Mouse (Mus musculus) granulocyte monocyte progenitor cell, adult 5-6 weeks (primary cell): ENCODE results near the gene H2-T23. TPM values are rescaled to one million over a fixed set of nuclear protein-coding genes. Genes with fewer than 3 reads are reported as not detected.
"Not testable (repeated sequence)": the region's sequence is repeated elsewhere in the genome, so short reads cannot be mapped to it uniquely, and the experiment has no call there.

Experiments used
- ATAC-seq: replicated peaks from 2 replicates; pipeline ENCODE4 v1.8.0; 2016; ENCODE audit warnings: mild to moderate bottlenecking, moderate TSS enrichment, inconsistent platforms; ENCODE audit not compliant: poor library complexity, severe bottlenecking
- total RNA-seq, 2 experiments: library from RNA; stranded (forward) in 1 of 2; stranded (reverse) in 1 of 2; fragments of 200-712, 200-1000 nt in 1 of 2; fragments of >200 nt in 1 of 2; fragmentation: Nextera tagmentation in 1 of 2; gene quantifications; 2 replicates each; pipeline ENCODE4 v1.2.3; 2014 to 2017

Gene H2-T23
- 49.1 and 55.7 TPM in 2 replicates for total RNA-seq (2014; fragmentation: Nextera tagmentation)
- 48.6 and 62.5 TPM in 2 replicates for total RNA-seq (2017)

DNA sequence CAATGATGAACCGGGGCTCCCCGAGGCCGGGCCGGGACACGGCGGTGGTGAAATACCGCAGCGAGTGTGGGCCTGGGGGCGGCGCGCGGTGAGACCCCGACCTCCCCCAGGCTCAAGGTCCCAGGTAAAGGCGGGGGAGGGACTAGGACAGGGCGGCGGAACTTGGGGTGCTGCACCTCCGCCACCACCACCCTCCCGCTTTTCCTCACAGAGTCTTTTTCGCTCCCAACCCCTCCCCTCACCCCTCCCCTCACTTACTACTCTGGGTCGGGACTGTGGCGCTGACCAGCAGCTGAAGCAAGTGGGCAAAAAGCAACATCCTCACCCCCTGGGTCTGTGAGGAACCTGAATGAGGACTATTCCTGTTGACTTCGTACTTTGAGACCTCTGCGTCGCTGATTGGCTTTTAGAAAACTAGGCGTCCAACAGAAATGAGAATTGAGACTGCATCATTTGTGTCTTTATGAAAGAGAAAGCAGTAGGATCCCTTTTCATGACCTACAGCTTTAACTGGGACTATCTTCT is at the start of gene H2-T23:
Gene H2-T23, minus strand, starts transcription at position 505 of the 525 bp plus-strand sequence.
- ATAC-seq = peak; percentile 88

DNA sequence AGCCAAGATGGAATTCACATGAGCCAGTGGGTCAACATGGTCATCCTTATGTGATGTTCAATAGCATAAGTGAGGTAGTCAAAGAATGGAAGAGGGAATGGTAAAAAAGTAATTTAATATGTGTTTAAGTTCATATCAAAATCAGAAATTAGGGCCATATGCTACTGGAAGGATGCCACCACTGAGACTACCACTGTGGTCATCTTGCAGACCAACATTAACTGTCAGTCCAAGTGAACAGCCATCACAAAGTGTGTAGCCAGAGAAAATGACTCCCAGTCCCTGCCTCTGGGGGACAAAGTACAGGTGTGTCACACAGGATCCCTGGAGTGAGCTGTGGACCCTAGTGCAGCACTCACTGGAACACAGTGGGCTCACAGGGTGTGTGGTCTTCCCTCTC is 49.2 kb upstream of the H2-T23 start:
- ATAC-seq = not testable (repeated sequence)

DNA sequence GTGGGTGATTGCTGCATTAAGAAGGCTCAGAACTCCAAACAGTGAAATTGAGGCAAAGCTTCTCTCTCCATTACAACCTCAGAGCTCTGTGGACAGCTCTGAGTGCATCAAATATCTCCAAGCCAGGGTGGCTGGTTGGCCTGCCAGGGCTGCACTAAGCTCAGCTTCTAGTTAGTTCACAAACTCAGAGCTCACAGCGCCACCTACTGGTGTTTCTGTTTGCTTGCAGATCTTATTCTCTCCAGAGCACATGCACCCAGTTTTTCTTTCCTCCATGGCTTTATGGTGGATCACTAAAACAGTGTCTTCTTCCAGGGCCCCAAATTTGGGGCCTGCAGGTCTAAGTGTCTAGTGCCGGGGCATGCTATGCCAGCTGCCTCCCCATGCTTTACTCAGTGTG is 28.2 kb upstream of the H2-T23 start:
- peak; percentile 64 for ATAC-seq

DNA sequence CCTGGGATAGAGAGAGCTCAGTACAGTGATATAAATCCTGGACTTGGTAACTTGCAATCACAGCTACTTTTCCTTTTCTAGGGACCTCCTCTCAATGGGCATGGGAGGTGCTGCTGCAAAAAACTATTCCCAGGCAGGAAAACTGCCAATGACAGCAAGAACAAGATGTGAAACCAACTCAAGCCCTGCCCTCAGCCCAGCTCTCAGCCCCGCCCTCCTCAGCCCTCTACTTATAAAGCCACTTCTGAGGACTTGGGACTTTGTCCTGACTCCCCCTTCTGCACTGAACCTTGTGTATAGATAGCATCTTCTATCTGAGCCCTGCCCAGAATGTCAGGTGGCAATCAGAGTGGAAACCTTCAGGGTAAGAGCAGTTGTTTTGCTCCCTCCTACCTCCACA is 25.7 kb upstream of the H2-T23 start, which contains the start of gene Gm11127:
Gene Gm11127, minus strand, starts transcription at position 10 of the 400 bp plus-strand sequence.
- ATAC-seq = not testable (repeated sequence)

DNA sequence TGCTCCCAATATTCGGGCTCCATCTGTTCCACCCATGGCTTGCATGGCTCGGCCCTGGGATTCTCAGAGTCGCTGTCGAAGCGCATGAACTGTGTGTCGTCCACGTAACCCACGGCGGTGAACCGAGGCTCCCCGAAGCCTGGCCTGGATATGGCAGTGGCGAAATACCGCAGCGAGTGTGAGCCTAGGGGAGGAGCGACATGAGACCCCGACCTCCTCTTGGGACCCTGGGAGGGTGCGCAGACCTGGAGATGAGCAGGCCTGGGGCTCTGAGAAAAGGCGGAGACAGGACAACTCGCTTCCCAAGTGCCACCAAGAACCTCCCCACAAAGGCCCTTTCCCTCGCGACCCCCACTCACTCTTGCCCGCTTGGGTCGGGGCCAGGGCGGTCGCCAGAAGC is 25.3 kb upstream of the H2-T23 start:
- ATAC-seq = not testable (repeated sequence)

DNA sequence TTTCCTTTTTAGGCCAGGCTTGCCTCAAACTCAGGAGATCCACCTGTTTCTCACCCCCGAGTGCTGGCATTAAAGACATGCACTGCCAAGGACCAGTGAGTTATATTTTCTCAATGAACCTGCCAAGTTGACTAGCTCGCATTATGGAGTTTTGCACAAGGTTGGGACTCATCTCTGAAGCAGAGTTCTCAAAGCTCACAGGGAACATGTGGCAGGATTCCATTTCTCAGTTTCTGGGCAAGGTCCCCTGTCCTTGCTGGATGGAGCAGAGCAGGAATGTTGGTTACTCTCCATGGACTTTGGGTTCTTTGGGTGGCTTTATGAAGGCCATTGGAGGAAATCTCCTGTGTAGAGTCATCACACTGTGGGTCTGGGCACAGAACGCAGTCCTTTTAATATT is 10.6 kb upstream of the H2-T23 start:
- ATAC-seq = no peak

DNA sequence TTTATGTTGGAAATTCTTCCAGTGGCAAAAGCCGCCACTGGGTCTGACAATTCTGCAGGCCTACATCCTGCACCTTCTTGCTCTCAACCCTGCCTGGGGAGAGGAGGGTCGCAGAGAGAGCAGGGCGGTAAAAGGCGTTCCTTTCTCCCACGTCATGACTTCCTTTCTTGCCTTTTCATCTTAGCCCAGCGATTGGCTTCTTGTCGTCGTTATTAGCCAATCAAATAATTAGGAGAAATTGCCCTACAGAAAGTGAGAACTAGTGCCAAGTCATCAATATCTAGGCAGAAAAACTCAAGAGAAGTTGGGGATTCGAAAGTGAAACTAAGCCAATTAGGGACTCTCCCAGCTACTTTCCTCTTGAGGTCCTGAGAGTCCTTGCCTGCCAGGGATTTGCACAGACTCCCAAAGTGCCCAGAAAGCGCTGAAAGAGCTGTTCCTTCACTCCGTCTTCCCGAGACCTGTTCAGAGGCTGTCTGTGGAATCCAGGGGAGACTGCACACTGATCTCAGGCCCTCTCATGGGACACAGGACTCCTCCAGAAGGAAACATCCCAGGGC is 10.0 kb upstream of the H2-T23 start, which contains the start of the genes H2-T22 and Gm6034:
Gene H2-T22, minus strand, starts transcription at position 138 of the 560 bp plus-strand sequence.
Gene Gm6034, plus strand, starts transcription at position 352 of the 560 bp plus-strand sequence.
- peak; percentile 90 for ATAC-seq

DNA sequence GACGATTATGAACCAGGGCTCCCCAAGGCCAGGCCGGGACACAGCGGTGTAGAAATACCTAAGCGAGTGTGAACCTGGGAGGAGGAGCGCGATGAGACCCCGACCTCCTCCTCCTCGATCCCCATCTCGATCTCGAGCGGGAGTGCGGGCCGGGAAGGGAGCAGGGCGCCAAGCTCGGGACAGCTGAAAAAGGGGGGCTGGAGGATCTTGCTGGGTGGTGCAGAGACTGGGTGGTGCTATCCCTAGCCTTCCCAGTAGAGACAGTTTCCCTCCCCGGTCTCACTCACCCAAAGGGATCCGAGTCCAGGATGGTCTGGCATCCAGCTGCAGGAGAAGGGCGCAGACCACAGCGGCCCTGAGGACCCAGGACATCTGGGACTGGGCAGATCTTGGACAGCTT is 9.4 kb upstream of the H2-T23 start:
- ATAC-seq = peak; percentile 42

DNA sequence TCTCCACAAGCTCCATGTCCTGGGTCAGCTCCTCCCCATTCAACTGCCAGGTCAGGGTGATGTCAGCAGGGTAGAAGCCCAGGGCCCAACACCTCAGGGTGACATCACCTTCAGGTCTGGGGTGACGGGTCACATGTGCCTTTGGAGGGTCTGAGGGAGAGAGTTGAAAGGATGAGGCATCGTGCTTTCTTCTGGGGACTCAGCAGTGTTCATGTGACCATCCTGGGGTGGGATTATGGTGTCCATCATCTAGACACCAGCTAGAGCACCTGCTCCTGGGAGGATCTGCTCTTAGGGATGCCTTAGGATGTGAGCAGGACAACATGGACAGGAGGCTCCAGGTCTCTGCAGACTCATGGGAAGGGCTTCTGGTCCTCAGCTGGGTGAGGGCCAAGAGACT is 7.9 kb upstream of the H2-T23 start:
- not testable (repeated sequence) for ATAC-seq

DNA sequence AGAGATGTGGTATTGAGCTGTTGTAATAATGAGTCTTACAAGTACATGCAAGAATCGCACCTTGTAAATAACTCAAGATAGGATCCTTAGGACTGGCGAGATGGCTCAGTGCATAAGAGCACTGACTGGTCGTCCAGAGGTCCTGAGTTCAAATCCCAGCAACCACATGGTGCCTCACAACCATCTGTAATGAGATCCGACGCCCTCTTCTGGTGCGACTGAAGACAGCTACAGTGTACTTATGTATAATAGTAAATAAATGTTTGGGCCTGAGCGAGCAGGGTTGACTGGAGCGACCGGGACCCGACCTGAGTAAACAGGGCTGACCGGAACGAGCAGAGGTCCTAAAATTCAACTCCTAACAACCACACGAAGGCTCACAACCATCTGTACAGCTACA is 3.5 kb upstream of the H2-T23 start:
- ATAC-seq = not testable (repeated sequence)

DNA sequence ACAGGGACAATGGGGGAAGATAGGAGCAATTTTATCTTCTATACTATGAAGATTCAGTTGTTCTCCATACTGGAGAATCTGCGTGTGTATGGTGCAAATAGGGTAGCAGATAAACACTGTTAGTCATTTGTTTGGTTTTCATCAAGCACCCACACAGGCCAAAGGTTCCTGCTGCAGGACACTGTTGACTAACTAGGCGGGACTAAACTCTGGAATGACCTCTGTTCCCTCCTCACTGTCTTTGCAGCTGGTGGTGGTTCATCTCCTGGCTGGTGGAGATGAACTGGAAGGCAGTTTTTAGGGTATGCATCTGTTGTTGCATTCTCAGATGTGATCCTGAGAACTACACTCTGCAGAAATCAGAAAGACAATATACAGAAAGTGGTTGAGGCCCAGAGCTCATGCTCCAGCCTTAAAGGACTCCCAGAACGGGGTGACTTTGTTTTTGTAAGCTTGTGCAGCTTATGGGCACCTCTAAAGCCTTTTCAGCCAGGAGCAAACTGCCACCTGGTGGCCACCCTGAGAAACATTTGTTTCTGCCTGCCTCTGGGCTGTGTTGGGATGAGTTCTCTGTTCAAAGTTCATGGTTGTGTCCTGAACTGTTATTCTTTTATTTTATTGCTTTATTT is 2.5 kb upstream of the H2-T23 start:
- peak; percentile 41; the same call in 1 of the 2 replicates for ATAC-seq

DNA sequence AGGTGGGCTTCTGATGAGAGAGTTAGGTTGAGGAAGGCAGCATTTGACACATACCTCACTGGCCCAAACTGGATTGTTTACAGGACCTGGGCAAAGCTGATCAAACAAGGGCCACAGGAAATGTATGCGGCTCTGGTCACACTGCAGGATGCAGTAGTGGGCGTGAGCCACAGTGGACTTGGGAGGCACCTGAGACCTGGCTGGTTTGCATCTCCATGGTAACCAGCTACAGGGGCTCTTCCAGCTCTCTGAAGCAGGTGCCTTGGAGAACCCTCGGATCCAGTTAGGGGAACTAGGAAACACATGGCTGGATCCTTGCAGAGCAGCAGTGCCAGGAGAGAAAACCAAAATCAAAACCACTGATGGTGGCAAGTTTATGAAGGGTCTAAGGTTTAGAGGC is 1.9 kb upstream of the H2-T23 start:
- not testable (repeated sequence) for ATAC-seq

DNA sequence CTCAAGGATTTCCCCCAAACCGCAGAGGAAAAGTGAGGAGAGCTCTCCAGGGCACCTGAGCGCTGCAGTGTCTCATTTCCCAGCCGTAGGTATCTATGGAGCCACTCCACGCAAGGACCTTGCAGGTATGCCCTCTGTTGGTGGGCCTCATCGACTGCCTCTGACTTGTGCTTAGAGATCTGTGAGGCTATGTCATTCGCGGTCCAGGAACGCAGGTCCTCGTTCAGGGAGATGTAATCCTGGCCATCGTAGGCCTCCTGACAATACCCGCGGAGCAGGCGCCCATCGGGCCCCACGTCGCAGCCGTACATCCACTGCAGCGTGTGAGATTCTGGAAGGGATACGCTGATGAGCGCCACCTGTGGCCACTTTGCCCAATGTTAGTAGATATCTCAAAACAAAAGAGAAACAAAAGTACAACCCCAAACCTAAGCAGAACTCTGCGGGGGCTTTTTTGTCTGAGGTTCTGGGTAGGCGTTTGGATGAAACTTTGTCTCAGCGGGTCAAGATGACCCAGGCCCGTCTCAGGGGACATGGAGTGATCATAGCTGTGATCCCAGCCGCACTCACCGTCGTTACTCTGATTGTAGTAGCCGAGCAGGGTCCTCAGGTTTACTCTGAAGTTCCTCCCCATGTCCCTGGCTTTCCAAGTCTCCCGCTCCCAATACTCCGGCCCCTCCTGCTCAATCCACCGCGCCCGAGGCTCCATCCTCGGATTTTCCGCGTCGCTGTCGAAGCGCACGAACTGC is 898 bp downstream of the H2-T23 start:
- peak; percentile 77 for ATAC-seq

DNA sequence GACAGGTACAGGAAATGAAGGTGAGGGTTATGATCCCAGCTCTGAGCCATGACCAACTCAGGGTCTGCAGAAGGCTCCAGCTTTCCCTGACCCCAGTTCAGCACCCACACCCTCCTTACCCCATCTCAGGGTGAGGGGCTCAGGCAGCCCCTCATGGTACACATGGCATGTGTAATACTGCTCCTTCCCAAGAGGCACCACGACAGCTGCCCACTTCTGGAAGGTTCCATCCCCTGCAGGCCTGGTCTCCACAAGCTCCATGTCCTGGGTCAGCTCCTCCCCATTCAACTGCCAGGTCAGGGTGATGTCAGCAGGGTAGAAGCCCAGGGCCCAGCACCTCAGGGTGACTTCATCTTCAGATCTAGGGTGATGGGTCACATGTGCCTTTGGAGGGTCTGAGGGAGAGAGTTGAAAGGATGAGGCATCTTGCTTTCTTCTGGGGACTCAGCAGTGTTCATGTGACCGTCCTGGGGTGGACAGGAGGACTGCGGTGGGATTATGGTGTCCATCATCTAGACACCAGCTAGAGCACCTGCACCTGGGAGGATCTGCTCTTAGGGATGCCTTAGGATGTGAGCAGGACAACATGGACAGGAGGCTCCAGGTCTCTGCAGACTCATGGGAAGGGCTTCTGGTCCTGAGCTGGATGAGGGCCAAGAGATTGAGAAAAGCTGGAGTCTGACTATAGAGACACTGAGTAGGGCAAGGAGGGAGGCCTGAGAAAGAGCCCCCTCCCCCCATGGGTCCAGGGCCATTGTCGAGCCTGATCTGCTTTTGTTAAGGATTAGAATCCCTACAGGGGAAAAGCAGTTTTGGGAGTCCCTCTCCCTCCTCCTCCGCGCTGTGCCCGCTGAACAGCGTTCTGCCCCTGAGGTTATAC is 1.7 kb downstream of the H2-T23 start:
- ATAC-seq = not testable (repeated sequence)

DNA sequence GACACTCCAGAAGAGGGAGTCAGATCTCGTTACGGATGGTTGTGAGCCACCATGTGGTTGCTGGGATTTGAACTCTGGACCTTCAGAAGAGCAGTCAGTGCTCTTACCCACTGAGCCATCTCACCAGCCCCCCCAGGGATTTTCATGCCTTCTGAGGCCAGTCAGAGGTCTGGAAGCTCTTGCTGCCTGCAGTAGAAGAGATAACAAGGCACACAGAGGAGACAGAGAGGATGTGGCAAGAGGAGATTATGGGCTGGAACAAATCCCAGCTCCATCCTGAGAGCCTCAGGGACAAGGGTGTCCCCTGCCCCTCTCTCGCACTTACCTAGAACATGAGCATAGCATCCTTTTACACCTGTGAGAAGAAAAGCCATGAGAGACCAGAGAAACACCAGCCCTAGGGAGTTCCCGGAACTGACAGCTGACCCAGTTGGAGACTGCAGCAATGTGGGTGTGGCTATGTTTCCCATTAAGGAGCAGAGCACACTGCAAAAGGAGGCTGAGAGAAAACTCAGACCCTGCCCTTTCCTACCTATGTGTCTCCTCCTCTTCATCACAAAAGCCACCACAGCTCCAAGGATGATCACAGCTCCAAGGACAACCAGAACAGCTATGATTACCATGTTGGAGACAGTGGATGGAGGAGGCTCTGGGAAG is 2.5 kb downstream of the H2-T23 start:
- ATAC-seq = not testable (repeated sequence)

DNA sequence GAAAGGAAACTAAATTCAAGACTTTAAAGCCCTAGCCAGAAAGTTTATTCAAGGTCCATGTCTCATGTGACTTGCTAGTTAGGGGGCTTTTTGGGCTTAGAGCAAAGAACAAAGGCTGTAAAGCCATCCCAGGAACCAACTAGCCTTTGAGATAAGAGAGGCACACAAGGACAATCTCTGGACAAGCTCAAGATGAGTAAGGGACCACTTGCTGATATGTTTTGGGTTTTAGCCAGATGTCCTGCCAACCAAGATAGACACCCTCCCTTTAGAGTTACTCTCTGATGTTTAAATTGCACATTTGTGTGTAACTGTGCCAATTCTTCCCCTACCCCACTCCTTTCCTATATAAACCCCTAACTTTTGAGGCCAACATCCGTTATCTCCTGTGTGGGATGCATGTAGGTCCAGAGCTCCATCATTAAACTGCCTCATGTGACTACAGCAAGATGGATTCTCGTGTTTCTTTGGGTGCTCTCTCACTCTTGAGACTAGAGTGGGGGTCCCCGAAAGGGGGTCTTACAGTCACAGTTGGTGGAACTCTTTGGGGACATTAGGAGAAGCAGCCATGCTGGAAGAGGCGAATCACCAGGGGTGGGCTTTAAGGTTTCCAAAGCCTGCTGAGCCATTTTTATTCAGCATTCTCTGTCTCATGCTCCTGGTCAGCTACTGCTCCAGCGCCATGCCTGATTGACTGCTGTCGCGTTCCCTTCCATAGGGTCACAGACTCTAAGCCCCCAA is 3.6 kb downstream of the H2-T23 start:
- ATAC-seq = no peak

DNA sequence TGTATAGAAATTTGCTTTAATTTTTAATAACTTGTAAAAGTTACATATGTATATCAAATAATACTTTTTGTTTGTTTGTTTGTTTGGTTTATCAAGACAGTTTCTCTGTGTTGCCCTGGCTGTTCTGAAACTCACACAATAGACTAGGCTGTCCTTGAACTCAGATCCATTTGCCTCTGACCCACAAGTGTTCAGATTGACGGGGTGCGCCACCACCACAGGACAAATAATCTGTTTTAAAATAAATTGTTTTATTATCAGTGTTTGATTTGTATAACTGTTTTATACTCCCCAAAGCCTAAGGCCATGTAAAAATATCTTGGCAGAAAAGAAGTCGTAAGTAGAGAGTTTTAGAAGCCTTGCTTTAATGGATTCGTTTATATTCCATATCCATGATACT is 5.0 kb downstream of the H2-T23 start:
- no peak for ATAC-seq

DNA sequence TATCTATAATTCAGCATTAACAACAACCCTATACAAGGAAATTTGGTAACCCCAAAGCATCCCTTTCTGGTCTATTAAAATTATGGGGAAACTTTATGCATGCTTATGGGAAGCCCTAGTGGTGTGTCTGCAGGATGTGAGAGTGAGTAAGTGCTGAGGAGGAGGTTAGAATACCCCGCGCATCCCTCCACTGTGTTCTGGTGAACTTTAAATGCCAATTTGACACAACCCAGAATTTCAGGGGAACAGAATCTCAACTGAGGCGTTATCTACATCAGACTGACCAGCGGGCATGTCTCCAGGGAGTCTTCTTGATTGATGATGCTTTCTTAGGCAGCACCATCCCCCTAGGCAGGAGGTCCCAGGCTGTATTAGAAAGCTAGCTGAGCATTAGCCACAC is 6.8 kb downstream of the H2-T23 start:
- no peak for ATAC-seq

DNA sequence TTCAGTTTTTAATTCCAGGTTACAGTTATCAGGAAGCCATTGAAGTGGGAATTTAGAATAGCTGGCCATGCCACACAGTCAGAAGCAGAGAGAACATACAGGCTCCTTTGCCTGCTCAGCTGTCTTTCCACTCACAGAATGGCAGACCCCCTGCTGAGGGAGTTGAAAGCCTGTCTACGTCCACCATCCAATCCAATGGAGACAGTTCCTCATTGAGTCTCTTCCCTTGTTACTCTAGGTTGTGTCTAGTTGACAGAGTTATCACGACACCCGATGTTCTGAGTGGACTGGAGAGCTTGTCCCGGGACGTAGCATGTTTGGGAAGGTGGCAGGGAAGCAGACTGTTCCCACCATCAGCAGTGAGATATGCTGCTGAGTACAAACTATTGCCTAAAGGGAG is 7.5 kb downstream of the H2-T23 start:
- no peak for ATAC-seq
